In the genomic region with DNA sequence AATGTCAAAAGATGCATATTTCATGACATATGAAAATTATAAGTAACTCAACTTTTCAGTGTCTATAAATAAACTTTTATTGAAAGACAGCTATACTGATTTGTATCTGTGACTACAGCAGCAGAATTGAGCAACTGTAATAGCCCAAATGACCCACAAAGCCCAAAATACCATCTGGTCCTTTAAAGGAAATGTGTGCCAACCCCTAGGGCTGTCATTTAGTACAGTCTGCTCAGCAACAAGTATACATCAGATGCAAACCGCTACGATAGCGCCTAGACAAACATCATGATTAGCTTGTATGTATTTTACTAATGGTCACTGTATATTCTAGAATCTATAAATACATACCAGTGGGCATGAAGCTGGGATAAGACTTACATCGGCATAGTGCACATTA, we compare ENCODE assay signal across 13 mouse cellular contexts.
"Had no signal": no experiment of that assay in that cellular context is flagged by ENCODE, and none has a peak within 500 bp of the region (broad histone marks: within the 10 kb centered on the region; RNA-seq: fewer than 3 reads in every experiment).

No protein-coding gene starts in this region.

- DNase-seq: kidney, postnatal 10 days; kidney, postnatal 4 days; left cerebral cortex, postnatal 4 days; lung, adult 18-20 months; midbrain, embryonic 14.5 days; right cerebral cortex, adult 18-20 months; right cerebral cortex, postnatal 25 days; thymus, adult 2 months; thymus, postnatal 25 days had no signal

- H3K9ac ChIP-seq: limb, embryonic 13.5 days; liver, embryonic 14.5 days; neural tube, embryonic 15.5 days had no signal

- H3K9me3 ChIP-seq: limb, embryonic 13.5 days; neural tube, embryonic 15.5 days had no signal

- H3K4me3 ChIP-seq: limb, embryonic 13.5 days; myocyte; neural tube, embryonic 15.5 days had no signal

- H3K27me3 ChIP-seq: limb, embryonic 13.5 days; neural tube, embryonic 15.5 days had no signal

- H3K4me2 ChIP-seq: limb, embryonic 13.5 days; neural tube, embryonic 15.5 days had no signal

- H3K4me1 ChIP-seq: neural tube, embryonic 15.5 days had no signal

- H3K36me3 ChIP-seq: limb, embryonic 13.5 days; neural tube, embryonic 15.5 days had no signal

- H3K27ac ChIP-seq: limb, embryonic 13.5 days; liver, embryonic 14.5 days; neural tube, embryonic 15.5 days had no signal
